Mouse (Mus musculus) megakaryocyte, adult 5-6 weeks (primary cell): ENCODE results near the gene Prkag3. TPM values are rescaled to one million over a fixed set of nuclear protein-coding genes. Genes with fewer than 3 reads are reported as not detected.

Experiments used
- ATAC-seq: 2 replicates; pipeline ENCODE4 v1.8.0; 2016; ENCODE audit warnings: mild to moderate bottlenecking, inconsistent platforms; ENCODE audit not compliant: poor library complexity, severe bottlenecking
- total RNA-seq, 2 experiments: library from RNA; stranded (forward) in 1 of 2; stranded (reverse) in 1 of 2; fragments of 153-499, 151-499 nt in 1 of 2; fragments of 221-1000, 200-1000 nt in 1 of 2; gene quantifications; 2 replicates each; pipeline versions ENCODE4 v1.2.3 to v1.2.4; 2015 to 2017

Prkag3 gene
- total RNA-seq (2015), result not detected in 2 replicates
- not detected in 2 replicates for total RNA-seq (2017)

DNA sequence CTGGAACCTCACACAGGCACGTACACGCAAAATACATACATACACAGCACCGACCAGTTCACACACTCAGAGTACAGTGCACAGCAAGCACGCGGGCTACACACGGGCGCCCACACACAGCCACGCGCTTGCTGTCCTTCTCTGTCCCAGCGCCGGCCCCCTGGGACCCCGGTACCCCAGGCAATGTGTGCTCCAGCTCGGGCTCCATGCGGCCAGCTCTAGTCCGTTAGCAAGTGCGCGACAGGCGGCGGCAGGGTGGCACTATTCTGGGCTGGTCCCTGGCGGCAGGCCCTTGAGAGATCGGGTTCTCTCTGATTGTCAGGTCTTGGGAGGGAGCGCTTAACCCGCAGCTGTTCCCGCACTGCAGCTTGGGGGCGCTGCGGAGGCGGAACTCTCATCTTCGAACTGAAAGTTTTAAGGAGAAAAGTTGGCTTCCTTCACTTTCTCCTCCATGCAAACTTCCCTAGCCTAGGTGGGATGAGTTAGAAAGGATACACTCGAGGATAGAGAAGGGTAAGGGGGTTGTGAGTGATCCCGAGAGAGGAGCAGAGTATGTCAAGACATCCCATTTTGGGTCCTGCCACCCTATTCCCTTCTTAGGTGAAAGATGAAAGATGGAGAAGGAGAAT is at the start of gene Prkag3:
Prkag3 (minus strand) TSS at position 579 of the 629 bp plus-strand sequence.
- peak; percentile 62 for ATAC-seq

- no peak for ATAC-seq
These were observed 48.4 kb upstream of the Prkag3 start for GRCm38 (mm10) chr1:74797459-74797858.

GRCm38 (mm10) chr1:74795145-74795529 is 46.1 kb upstream of the Prkag3 start:
- no peak for ATAC-seq

GRCm38 (mm10) chr1:74794487-74795144 is 45.6 kb upstream of the Prkag3 start:
- ATAC-seq, result no peak

- ATAC-seq, result no peak
These were observed 44.0 kb upstream of the Prkag3 start for GRCm38 (mm10) chr1:74792831-74793660.

DNA sequence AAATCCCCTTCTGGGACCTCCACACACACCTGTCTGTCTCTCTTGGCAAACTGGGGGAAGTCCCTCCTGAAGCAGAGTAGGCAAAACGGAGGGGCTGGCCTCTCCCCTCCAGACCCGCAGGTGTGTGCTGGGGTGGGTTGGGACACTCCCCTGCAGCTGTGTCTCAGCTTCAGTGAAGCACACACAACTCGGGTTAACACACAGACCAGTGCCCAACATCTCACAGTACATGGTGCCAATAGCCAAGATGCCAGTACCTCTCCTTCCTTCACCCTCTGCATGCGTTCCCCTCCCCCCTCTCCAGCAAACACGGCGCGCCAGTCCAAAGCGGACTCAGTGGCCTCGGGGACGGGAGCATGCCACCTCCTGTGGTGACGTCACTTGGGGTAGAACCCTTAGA is 42.2 kb upstream of the Prkag3 start, which contains the start of gene Wnt10a:
Wnt10a (plus strand) TSS at position 268 of the 400 bp plus-strand sequence.
- ATAC-seq, result no peak

DNA sequence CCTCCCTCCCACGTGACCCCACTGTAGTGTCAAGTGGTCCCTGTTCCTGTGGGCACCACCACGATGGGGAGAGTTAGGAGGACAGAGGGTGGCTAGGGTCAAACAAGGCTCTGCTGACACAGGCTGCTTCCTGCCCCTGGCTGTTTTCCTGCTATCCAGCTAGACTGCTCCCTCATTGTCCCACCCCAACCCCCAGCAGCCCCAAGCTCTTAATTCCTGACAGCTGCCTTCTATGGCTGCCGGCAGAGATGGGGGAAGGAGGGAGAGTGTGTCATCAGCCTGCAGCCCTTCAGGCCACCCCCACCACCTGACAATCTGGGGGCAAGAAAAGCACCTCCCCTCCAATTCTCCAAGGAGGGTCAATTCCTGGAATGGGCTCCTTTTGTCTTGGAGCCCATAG is 41.1 kb upstream of the Prkag3 start:
- no peak for ATAC-seq

GRCm38 (mm10) chr1:74788603-74789176 is 39.7 kb upstream of the Prkag3 start:
- ATAC-seq, result peak; percentile 39; the same call in 1 of the 2 replicates

DNA sequence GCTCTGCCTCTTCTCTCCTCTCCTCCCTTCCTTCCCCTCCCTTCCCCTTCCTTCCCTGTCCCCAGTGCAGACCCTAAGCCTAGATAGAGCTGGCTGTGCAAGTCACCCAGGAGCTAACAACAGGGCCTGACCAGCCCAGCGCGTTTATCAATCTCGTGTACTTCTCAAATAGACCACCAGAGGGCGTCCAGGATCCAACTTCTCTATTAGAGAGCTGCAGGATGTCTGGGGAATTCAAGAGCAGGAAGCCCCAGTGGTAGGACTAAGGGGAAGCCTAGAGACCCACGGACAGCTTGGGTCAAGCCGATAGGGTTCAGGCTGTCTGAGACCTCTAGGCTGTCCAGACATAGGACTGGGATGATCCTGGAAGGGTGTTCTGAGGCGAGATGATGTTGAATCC is 38.8 kb upstream of the Prkag3 start:
- ATAC-seq, result peak; percentile 76

DNA sequence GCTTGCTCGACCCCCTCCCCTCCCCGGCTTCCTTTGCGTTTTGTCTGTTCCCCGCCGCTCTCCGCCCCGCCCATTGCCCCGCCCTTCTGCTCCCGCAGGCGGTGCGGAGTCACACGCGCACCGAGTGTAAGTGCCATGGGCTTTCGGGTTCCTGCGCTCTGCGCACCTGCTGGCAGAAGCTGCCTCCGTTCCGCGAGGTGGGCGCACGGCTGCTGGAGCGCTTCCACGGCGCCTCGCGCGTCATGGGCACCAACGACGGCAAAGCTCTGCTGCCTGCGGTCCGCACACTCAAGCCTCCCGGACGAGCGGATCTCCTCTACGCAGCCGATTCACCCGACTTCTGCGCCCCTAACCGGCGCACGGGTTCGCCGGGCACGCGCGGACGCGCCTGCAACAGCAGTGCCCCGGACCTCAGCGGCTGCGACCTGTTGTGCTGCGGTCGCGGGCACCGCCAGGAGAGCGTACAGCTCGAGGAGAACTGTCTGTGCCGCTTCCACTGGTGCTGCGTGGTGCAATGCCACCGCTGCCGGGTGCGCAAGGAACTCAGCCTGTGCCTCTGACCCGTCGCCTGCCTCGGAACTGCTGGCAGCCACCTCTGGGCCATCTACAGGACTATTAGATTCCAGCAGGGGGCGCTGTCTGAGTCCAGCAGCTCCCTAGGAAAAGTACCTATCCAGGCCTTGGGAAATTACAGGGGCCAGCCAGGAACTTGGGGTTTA is 35.2 kb upstream of the Prkag3 start:
- ATAC-seq, result peak; percentile 37; the same call in 1 of the 2 replicates

DNA sequence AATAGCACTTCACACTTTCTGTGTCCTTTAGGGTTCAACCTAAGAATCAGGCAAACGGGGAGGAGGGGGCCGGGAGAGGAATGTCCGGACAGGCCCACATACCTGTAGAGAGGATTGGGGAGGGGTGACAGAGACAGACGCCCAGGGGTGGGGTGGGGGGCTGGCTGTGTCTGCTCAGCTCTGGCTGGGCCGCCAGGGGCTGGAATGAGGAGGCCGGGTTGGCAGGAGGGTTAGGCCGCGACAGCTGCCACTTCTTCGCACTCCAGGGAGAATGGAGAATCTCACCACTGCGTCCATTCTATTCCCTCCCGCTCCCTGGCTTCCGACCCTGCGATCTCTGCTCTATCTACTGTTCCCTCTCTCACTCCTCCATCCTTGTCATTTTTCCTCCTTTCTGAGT is 34.5 kb upstream of the Prkag3 start:
- no peak for ATAC-seq

GRCm38 (mm10) chr1:74782045-74782444 is 33.0 kb upstream of the Prkag3 start:
- ATAC-seq, result peak; percentile 85

- no peak for ATAC-seq
These were observed 30.0 kb upstream of the Prkag3 start for GRCm38 (mm10) chr1:74778934-74779486.

DNA sequence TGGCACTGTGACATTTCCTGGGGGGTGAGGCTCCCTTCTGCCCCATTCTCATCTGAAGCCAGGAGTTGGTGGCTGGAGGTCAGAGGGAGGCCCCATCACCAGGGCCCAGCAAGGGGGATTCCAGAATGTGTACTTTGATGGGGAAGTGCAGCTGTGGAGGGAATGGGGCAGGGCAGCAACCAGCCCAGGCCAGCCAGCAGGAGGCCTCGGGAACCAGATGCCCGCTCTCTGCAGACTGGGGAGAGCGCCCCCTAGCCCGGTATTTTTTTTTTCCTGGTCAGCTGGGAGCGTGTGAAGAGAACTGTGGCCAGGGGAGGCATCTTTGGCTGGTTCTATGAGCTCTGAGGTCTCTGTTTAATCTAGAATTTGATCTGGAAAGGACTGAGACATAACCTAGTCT is 26.8 kb upstream of the Prkag3 start:
- ATAC-seq, result no peak

- no peak for ATAC-seq
These were observed 25.0 kb upstream of the Prkag3 start for GRCm38 (mm10) chr1:74774062-74774461.

DNA sequence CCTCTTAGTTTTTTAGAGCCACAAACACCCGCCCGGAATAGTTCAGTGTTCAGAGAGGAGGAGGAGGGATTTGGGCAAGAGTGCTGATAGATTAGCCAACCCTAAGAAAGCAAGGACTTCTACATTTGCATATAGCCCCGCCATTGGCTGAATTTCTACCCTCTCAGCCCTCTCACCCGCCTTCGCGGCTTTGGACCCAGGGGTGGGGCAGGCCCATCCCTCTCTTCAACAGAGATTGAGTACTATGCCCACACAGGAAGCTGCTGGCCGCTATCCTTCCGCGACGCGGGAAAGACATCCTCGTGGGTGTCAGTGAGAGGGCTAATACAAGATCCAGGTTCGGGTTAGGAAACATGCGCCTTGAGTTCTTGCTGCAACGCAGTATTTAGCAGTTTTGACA is 24.1 kb upstream of the Prkag3 start:
- peak; percentile 93 for ATAC-seq

- ATAC-seq, result no peak
These were observed 23.1 kb upstream of the Prkag3 start for GRCm38 (mm10) chr1:74771931-74772620.

DNA sequence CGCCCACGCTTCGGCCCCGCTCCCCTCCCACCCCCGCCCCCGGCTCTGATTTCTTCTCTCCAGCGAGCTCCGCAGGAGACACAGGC is 22.7 kb upstream of the Prkag3 start, which contains the start of gene Wnt6:
Wnt6 (plus strand) TSS at position 48 of the 86 bp plus-strand sequence.
- ATAC-seq, result no peak

DNA sequence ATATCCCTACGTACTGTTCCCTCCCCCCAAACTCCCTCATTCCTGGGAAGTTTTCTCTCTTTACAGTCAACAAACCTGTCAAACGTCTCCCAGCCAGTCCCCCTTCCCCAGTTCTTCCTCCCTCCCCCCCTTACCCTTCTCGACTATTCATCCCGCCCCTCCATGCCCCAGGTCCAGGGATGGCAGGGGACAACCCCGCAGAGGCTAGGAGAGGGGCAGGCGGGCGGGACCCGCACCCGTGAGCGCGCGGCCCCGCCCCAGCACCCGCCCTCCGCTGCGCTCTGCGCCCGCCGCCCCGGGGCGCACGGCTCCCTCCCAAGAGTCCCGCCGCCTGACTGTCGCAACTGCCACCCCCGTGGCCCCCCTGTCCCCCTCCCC is 22.4 kb upstream of the Prkag3 start:
- ATAC-seq, result no peak

GRCm38 (mm10) chr1:74770727-74771466 is 21.9 kb upstream of the Prkag3 start:
- no peak for ATAC-seq
